In the genomic region with DNA sequence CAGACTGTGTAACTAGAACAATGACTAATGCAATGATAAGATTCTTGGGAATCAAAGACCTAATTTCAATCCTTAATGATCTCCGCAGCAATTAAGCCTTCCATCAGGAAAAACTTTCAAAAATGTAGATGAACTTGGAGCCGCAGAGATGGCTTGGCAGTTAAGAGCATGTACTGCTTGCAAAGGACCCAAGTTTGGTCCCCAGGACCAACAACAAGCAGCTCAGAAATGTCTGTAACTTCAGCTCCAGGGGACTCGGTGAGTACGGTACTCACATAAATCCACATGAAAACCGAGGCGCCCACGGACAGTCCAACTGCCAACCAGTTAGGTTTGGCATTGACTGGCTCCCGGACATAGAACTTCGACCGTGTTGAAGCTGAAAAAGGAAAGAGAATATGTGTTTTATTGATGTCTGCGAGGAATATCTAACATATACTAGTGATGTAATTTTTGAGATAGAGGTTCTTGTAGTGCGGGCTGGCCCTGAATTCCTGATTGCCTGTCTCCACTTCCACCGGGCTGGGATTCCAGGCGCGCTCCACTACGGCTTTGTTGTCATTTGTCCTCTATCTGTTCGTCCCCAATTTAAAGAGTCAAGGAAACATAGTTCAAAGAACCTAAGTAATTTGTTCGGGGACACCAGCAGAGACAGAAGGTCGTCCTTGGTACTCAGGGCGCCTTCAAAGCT, we compare ENCODE assay signal across 8 mouse cellular contexts. TPM values are rescaled to one million over a fixed set of nuclear protein-coding genes. Genes with fewer than 3 reads are reported as not detected.
DNase-seq lines count a peak whose midpoint lies in the region; ATAC-seq and TF ChIP-seq lines count a peak whose summit lies in the region.

No protein-coding gene starts in this region.

- H3K36me3 ChIP-seq in thymus, adult 2 months (ENCODE audit: control insufficient read depth, insufficient read depth, low read length): no peaks in the 10 kb centered on the region
- peaks cover 18% of the 10 kb centered on the region for H3K36me3 ChIP-seq in heart, embryonic 16.5 days (ENCODE audit: control insufficient read depth, insufficient read depth)
- peaks cover 31% of the 10 kb centered on the region for H3K36me3 ChIP-seq in liver, embryonic 15.5 days (replicated peaks)
- peaks cover 3% of the 10 kb centered on the region; the same call in 1 of the 2 replicates for H3K36me3 ChIP-seq in stomach, postnatal 0 days (ENCODE audit: control insufficient read depth, insufficient read depth, low read length)

- peak overlapping the region; percentile 79 for H3K4me3 ChIP-seq in thymus, adult 2 months (ENCODE audit: control insufficient read depth, insufficient read depth, low read length)
- peak overlapping the region; percentile 95 for H3K4me3 ChIP-seq in heart, embryonic 16.5 days (ENCODE audit: low read length)
- peak overlapping the region; percentile 93 for H3K4me3 ChIP-seq in liver, embryonic 15.5 days (replicated peaks)
- peak overlapping the region; percentile 80 for H3K4me3 ChIP-seq in stomach, postnatal 0 days (ENCODE audit: low read depth, low read length)

- intact Hi-C loops in gastrocnemius, postnatal 36 days (cut with DNase I): loop anchor here (5.0 kb wide), 1 partner anchor 36 kb away; no protein-coding TSS in a partner anchor

- no peak for DNase-seq in frontal cortex, postnatal 25 days (ENCODE audit: low spot score in 2 of 2)
- DNase-seq in thymus, adult 2 months: no peak
- DNase-seq in thymus, postnatal 14 days: no peak
- peak; percentile 24 for DNase-seq in stomach, postnatal 0 days (ENCODE audit: low spot score)
- DNase-seq in gastrocnemius, postnatal 36 days: no peak

- peaks cover 6% of the 10 kb centered on the region for H3K4me1 ChIP-seq in thymus, adult 2 months (replicated peaks; ENCODE audit: control insufficient read depth, insufficient read depth, low read length)
- H3K4me1 ChIP-seq in heart, embryonic 16.5 days (ENCODE audit: control insufficient read depth, insufficient read depth, low read length): peaks cover 9% of the 10 kb centered on the region
- peaks cover 25% of the 10 kb centered on the region for H3K4me1 ChIP-seq in liver, embryonic 15.5 days (replicated peaks)
- peaks cover 3% of the 10 kb centered on the region; the same call in 1 of the 2 replicates for H3K4me1 ChIP-seq in stomach, postnatal 0 days (replicated peaks; ENCODE audit: control insufficient read depth, insufficient read depth)

- H3K9ac ChIP-seq in heart, embryonic 16.5 days (ENCODE audit: low read length): peak overlapping the region; percentile 99
- H3K9ac ChIP-seq in liver, embryonic 15.5 days: peak overlapping the region; percentile 88
- peak overlapping the region; percentile 89 for H3K9ac ChIP-seq in stomach, postnatal 0 days (ENCODE audit: low read length)

- no peaks in the 10 kb centered on the region for H3K27me3 ChIP-seq in thymus, adult 2 months (ENCODE audit: control insufficient read depth, insufficient read depth, low read length)
- H3K27me3 ChIP-seq in heart, embryonic 16.5 days (ENCODE audit: control insufficient read depth, insufficient read depth, low read length): no peaks in the 10 kb centered on the region
- H3K27me3 ChIP-seq in liver, embryonic 15.5 days: no peaks in the 10 kb centered on the region
- no peaks in the 10 kb centered on the region for H3K27me3 ChIP-seq in stomach, postnatal 0 days (ENCODE audit: control insufficient read depth, insufficient read depth, low read length)

- H3K9me3 ChIP-seq in heart, embryonic 16.5 days (replicated peaks; ENCODE audit: control insufficient read depth, low read length): no peaks in the 10 kb centered on the region
- no peaks in the 10 kb centered on the region for H3K9me3 ChIP-seq in liver, embryonic 15.5 days (replicated peaks)
- no peaks in the 10 kb centered on the region for H3K9me3 ChIP-seq in stomach, postnatal 0 days (ENCODE audit: control insufficient read depth, low read length)

- H3K27ac ChIP-seq in thymus, adult 2 months (ENCODE audit: control insufficient read depth, insufficient read depth, low read length): no peak overlapping the region
- H3K27ac ChIP-seq in heart, embryonic 16.5 days (ENCODE audit: low read length): peak overlapping the region; percentile 99
- peak overlapping the region; percentile 84 for H3K27ac ChIP-seq in liver, embryonic 15.5 days (replicated peaks)
- H3K27ac ChIP-seq in stomach, postnatal 0 days (replicated peaks): peak overlapping the region; percentile 86

- H3K4me2 ChIP-seq in heart, embryonic 16.5 days (ENCODE audit: low read depth, low read length): peak overlapping the region; percentile 73
- H3K4me2 ChIP-seq in liver, embryonic 15.5 days: peak overlapping the region; percentile 82
- peak overlapping the region; percentile 92 for H3K4me2 ChIP-seq in stomach, postnatal 0 days (replicated peaks; ENCODE audit: low read depth)

- TF ChIP-seq EP300 in stomach, postnatal 0 days (optimal IDR thresholded peaks at IDR 0.05): peak; percentile 20

- ATAC-seq in frontal cortex, adult (ENCODE audit: low TSS enrichment): peak; percentile 69
- ATAC-seq in heart, embryonic 16.5 days (replicated peaks; ENCODE audit: extremely low read depth, insufficient read depth, low FRiP score): peak; percentile 20; the same call in 1 of the 2 replicates
- no peak for ATAC-seq in liver, embryonic 15.5 days (ENCODE audit: insufficient read depth)
- peak; percentile 3; the same call in 1 of the 2 replicates for ATAC-seq in stomach, postnatal 0 days (ENCODE audit: low FRiP score, low TSS enrichment)

- TF ChIP-seq POLR2A in thymus, adult 2 months (IDR thresholded peaks at IDR 0.05; ENCODE audit: control insufficient read depth, extremely low read depth, insufficient read depth, low read length, poor library complexity): no peak

- whole genome bisulfite sequencing in thymus, adult 2 months: 36% methylated on average over 20 of the region's 20 CpGs
- WGBS in heart, embryonic 16.5 days: 14% methylated on average over 20 of the region's 20 CpGs
- WGBS in liver, embryonic 15.5 days (ENCODE audit: insufficient replicate concordance): 20% methylated on average over 20 of the region's 20 CpGs
- 15% methylated on average over 20 of the region's 20 CpGs for WGBS in stomach, postnatal 0 days

- TF ChIP-seq CTCF in thymus, adult 2 months (IDR thresholded peaks at IDR 0.05; ENCODE audit: borderline replicate concordance, control insufficient read depth, extremely low read depth, insufficient read depth, low read length, poor library complexity): no peak
- no peak for TF ChIP-seq CTCF in stomach, postnatal 0 days (IDR thresholded peaks at IDR 0.05; ENCODE audit: low read depth)

RNA-seq across cellular contexts. Expression of a gene that starts 0.8 kb away (rescaled TPM):
- polyA plus RNA-seq in thymus, adult 2 months (2012; rRNA removed): 152 and 169 TPM in 2 replicates
- polyA plus RNA-seq in heart, embryonic 16.5 days (2015; fragmentation: Nextera tagmentation; extraction: Ambion mirVana): 1,483 and 1,554 TPM in 2 replicates
- polyA plus RNA-seq in liver, embryonic 15.5 days (2015; fragmentation: Nextera tagmentation; extraction: Ambion mirVana): 308 and 386 TPM in 2 replicates
- polyA plus RNA-seq in stomach, postnatal 0 days (2015; fragmentation: Nextera tagmentation; extraction: Ambion mirVana): 884 and 979 TPM in 2 replicates
- total RNA-seq in gastrocnemius, postnatal 36 days (2021): 1,000 to 10,000 TPM; 1,029 to 1,117 TPM

RNA-seq across cellular contexts. Expression of a gene that starts 6.9 kb away (rescaled TPM):
- 6.0 and 6.7 TPM in 2 replicates for polyA plus RNA-seq in thymus, adult 2 months (2012; rRNA removed)
- polyA plus RNA-seq in heart, embryonic 16.5 days (2015; fragmentation: Nextera tagmentation; extraction: Ambion mirVana): 29.9 and 32.7 TPM in 2 replicates
- 20.4 and 22.3 TPM in 2 replicates for polyA plus RNA-seq in liver, embryonic 15.5 days (2015; fragmentation: Nextera tagmentation; extraction: Ambion mirVana)
- 16.3 and 19.0 TPM in 2 replicates for polyA plus RNA-seq in stomach, postnatal 0 days (2015; fragmentation: Nextera tagmentation; extraction: Ambion mirVana)
- total RNA-seq in gastrocnemius, postnatal 36 days (2021): 10 to 100 TPM; 41.0 to 41.6 TPM

RNA-seq across cellular contexts. Expression of a gene that starts 11.5 kb away (rescaled TPM):
- 0.18 and 0.22 TPM in 2 replicates for polyA plus RNA-seq in thymus, adult 2 months (2012; rRNA removed)
- 10.2 and 10.7 TPM in 2 replicates for polyA plus RNA-seq in heart, embryonic 16.5 days (2015; fragmentation: Nextera tagmentation; extraction: Ambion mirVana)
- polyA plus RNA-seq in liver, embryonic 15.5 days (2015; fragmentation: Nextera tagmentation; extraction: Ambion mirVana): 1.3 and 1.9 TPM in 2 replicates
- 0.73 and 0.82 TPM in 2 replicates for polyA plus RNA-seq in stomach, postnatal 0 days (2015; fragmentation: Nextera tagmentation; extraction: Ambion mirVana)
- under 1 TPM; 0.20 to 0.27 TPM for total RNA-seq in gastrocnemius, postnatal 36 days (2021)
